Mouse (Mus musculus) embryo, embryonic 9.5 days (tissue): ENCODE data around the gene Npnt.
A peak's percentile ranks its signal among the peaks of the same experiment; 100 is the strongest.

Source experiments
- DNase-seq: peaks from one replicate; pipeline ENCODE4 v3.0.0-alpha.2; 2017; ENCODE audit errors: extremely low spot score

Gene Npnt

GRCm38 (mm10) chr3:132949791-132950528 is at the start of gene Npnt:
TSS of gene Npnt (minus strand) at chr3:132950291.
- peak; percentile 54 for DNase-seq

GRCm38 (mm10) chr3:132996299-132996698 is 46.2 kb upstream of the Npnt start:
- no peak for DNase-seq

GRCm38 (mm10) chr3:132995904-132996267 is 45.8 kb upstream of the Npnt start:
- DNase-seq = no peak

- DNase-seq = no peak
Observed at GRCm38 (mm10) chr3:132995172-132995903, 45.2 kb upstream of the Npnt start.

- DNase-seq = no peak
Observed at GRCm38 (mm10) chr3:132986188-132986587, 36.1 kb upstream of the Npnt start.

- DNase-seq = no peak
Observed at GRCm38 (mm10) chr3:132983845-132984485, 33.9 kb upstream of the Npnt start.

- DNase-seq = no peak
Observed at GRCm38 (mm10) chr3:132981968-132982367, 31.9 kb upstream of the Npnt start.

GRCm38 (mm10) chr3:132979781-132980461 is 29.8 kb upstream of the Npnt start:
- no peak for DNase-seq

GRCm38 (mm10) chr3:132966255-132966654 is 16.2 kb upstream of the Npnt start:
- DNase-seq = no peak

GRCm38 (mm10) chr3:132964715-132965507 is 14.8 kb upstream of the Npnt start:
- DNase-seq = no peak

GRCm38 (mm10) chr3:132962631-132963361 is 12.7 kb upstream of the Npnt start:
- DNase-seq = no peak

- DNase-seq = no peak
Observed at GRCm38 (mm10) chr3:132950529-132950880, 414 bp upstream of the Npnt start.

- peak; percentile 54 for DNase-seq
Observed at GRCm38 (mm10) chr3:132949380-132949790, 706 bp downstream of the Npnt start.

GRCm38 (mm10) chr3:132948298-132948795 is 1.7 kb downstream of the Npnt start:
- DNase-seq = no peak

GRCm38 (mm10) chr3:132946086-132946485 is 4.0 kb downstream of the Npnt start:
- DNase-seq = no peak

GRCm38 (mm10) chr3:132945669-132946068 is 4.4 kb downstream of the Npnt start:
- DNase-seq = no peak

- DNase-seq = peak; percentile 33
Observed at GRCm38 (mm10) chr3:132944609-132945008, 5.5 kb downstream of the Npnt start.

- peak; percentile 32 for DNase-seq
Observed at GRCm38 (mm10) chr3:132944193-132944592, 5.9 kb downstream of the Npnt start.

- no peak for DNase-seq
Observed at GRCm38 (mm10) chr3:132942778-132943177, 7.3 kb downstream of the Npnt start.

GRCm38 (mm10) chr3:132940181-132940990 is 9.7 kb downstream of the Npnt start:
- DNase-seq = no peak
